Mouse (Mus musculus): ENCODE results near the gene Mtmr14. TPM values are rescaled to one million over a fixed set of nuclear protein-coding genes. Genes with fewer than 3 reads are reported as not detected.

The Mtmr14 gene
- polyA plus RNA-seq, 1 experiment: 26.3 TPM

DNA sequence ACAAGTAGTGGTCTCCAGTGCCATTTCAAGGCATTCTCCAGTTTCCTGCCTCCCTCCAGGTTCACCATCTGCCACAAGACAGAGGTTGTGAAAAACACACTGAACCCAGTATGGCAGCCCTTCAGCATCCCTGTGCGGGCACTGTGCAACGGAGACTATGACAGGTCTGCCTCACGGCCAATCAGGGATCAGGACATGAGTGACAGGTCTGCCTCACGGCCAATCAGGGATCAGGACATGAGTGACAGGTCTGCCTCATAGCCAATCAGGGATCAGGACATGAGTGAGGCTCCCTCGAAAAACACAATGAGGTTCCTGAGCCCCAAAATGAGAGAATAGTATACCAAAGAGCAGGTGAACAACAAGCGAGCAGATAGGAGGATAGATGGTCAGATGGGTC is 52.7 kb downstream of the Mtmr14 start:
- Histone ChIP-seq H3K4me1 (ENCODE audit: control insufficient read depth, insufficient read depth, insufficient read length, low read length) (no peaks in the 10 kb centered on the region), H3K4me3 (ENCODE audit: insufficient read depth, low read depth, low read length) (no peak overlapping the region), H3K27ac (replicated peaks; ENCODE audit: low read depth, low read length) (no peak overlapping the region)

DNA sequence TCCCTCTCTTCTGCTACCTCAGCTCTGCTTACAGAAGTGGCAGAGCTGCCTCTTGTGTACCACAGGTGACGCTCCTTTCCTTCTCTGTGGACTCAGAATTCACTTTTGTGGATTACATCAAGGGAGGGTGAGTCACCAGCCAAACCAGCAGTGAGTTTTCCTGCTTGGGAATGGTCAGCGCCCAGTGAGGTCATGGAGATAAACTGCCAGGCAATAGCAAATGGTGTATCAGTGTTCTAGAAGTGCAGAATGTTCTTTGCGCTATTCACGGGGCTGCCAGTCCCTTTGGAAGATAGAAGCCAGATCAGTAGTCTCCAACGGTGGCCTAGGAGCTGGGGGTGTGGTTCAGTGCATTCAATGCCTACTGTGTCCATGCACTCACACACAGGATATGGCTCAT is 55.3 kb downstream of the Mtmr14 start:
- Histone ChIP-seq H3K4me1 (ENCODE audit: control insufficient read depth, insufficient read depth, insufficient read length, low read length) (no peaks in the 10 kb centered on the region), H3K27ac (replicated peaks; ENCODE audit: low read depth, low read length) (no peak overlapping the region), H3K4me3 (ENCODE audit: insufficient read depth, low read depth, low read length) (no peak overlapping the region)

GRCm38 (mm10) chr6:113296046-113296445 is 58.4 kb downstream of the Mtmr14 start:
- H3K4me3 ChIP-seq (ENCODE audit: insufficient read depth, low read depth, low read length): no peak overlapping the region
- no peaks in the 10 kb centered on the region for H3K4me1 ChIP-seq (ENCODE audit: control insufficient read depth, insufficient read depth, insufficient read length, low read length)
- no peak overlapping the region for H3K27ac ChIP-seq (replicated peaks; ENCODE audit: low read depth, low read length)

DNA sequence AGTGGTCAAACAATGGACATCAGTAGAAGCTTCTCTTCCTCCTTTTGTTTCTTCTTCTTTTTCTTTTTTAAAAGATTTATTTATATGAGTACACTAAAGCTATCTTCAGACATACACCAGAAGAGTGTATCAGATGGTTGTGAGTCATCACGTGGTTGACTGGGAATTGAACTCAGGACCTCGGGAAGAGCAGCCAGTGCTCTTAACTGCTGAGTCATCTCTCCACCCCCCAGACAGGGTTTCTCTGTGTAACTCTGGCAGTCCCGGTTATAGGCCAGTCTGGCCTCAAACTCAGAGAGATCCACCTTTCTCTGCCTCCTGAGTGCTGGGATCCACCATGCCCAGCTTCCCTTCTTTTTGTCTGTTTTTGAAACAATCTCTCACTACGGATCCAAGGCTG is 59.0 kb downstream of the Mtmr14 start:
- Histone ChIP-seq H3K4me3 (ENCODE audit: insufficient read depth, low read depth, low read length) (no peak overlapping the region), H3K4me1 (ENCODE audit: control insufficient read depth, insufficient read depth, insufficient read length, low read length) (no peaks in the 10 kb centered on the region), H3K27ac (replicated peaks; ENCODE audit: low read depth, low read length) (no peak overlapping the region)

DNA sequence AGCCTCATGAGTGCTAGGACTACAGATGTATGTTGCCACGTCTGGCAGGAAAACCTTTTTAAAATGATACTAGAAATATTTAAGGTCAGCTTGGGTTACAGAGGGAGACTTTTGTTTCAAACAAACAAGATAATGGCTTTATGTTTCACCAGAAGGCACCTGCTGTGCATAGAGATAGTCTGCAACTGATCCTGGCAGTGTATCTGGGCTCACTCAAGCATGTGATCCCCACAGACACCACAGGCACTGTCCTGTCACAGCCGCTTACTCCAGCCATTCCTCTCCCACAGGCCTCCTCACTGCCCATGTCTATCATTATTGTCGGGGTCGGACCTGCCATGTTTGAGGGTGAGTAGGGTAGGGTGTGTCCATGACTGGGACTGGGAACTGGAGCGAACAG is 63.7 kb downstream of the Mtmr14 start:
- Histone ChIP-seq H3K4me1 (ENCODE audit: control insufficient read depth, insufficient read depth, insufficient read length, low read length) (no peaks in the 10 kb centered on the region), H3K27ac (replicated peaks; ENCODE audit: low read depth, low read length) (no peak overlapping the region), H3K4me3 (ENCODE audit: insufficient read depth, low read depth, low read length) (no peak overlapping the region)

DNA sequence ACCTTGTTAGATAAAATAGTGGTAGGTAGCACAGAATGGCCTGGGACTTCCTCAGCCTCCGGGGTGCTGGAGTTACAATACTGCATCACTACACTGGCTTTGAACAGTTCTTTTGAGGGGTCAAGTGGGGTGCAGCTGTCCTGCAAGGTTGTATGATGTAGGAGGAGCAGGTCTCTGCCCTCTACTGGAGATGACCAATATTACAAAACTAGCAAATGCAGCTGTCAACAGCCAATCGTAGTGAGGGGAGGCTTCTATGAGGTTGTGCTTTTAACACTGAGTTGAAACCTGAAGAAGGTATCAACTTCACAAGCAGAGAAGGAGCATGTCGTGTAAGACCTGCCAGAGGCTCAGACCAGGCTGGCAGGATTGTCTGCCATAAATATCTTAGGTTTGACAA is 64.6 kb downstream of the Mtmr14 start:
- no peak overlapping the region for H3K27ac ChIP-seq (replicated peaks; ENCODE audit: low read depth, low read length)
- H3K4me3 ChIP-seq (ENCODE audit: insufficient read depth, low read depth, low read length): no peak overlapping the region
- no peaks in the 10 kb centered on the region for H3K4me1 ChIP-seq (ENCODE audit: control insufficient read depth, insufficient read depth, insufficient read length, low read length)

- Histone ChIP-seq H3K4me1 (ENCODE audit: control insufficient read depth, insufficient read depth, insufficient read length, low read length) (peaks cover 4% of the 10 kb centered on the region; the same call in 1 of the 2 replicates), H3K4me3 (ENCODE audit: insufficient read depth, low read depth, low read length) (peak overlapping the region; percentile 96), H3K27ac (replicated peaks; ENCODE audit: low read depth, low read length) (peak overlapping the region; percentile 100)
Measured at GRCm38 (mm10) chr6:113306322-113306985, 68.8 kb downstream of the Mtmr14 start.

GRCm38 (mm10) chr6:113306986-113307349 is 69.3 kb downstream of the Mtmr14 start, which contains the start of gene Brpf1:
Gene Brpf1, plus strand, starts transcription at chr6:113307137.
- peaks cover 4% of the 10 kb centered on the region; the same call in 1 of the 2 replicates for H3K4me1 ChIP-seq (ENCODE audit: control insufficient read depth, insufficient read depth, insufficient read length, low read length)
- peak within 1 kb of the TSS; percentile 96 for H3K4me3 ChIP-seq (ENCODE audit: insufficient read depth, low read depth, low read length)
- H3K27ac ChIP-seq (replicated peaks; ENCODE audit: low read depth, low read length): peak within 1 kb of the TSS; percentile 100

DNA sequence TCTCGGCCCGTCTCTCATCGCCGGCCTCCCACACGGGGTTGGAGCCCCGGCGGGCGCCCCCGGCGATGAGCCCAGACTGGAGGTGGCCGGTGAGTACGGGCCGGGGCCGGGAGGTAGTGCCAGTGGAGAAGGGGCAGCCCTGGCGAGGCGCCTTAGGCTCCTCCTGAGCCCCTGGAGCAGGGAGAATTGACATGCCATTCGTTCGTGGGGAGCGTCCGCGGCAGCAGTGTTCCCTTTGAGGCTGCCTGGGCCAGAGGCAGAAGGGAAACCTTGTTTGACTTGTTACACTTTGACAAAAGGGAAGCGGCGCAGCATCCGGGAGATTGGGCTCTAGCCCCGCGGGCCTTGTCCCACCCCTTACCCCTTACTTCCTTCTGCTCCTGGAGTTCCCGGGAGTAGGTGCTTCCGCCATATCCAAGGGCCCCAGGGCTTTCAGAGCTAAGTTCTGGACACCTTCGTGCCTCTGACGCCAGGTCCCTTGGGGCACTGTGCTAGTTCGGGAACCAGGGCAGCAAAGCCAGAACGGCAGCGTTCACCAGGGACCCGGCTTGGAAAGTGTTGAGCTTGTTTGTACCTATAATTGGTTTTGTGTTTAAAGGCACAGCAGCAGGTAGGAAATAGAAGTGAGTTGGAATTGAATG is 70.0 kb downstream of the Mtmr14 start:
- Histone ChIP-seq H3K27ac (replicated peaks; ENCODE audit: low read depth, low read length) (peak overlapping the region; percentile 100), H3K4me3 (ENCODE audit: insufficient read depth, low read depth, low read length) (peak overlapping the region; percentile 96), H3K4me1 (ENCODE audit: control insufficient read depth, insufficient read depth, insufficient read length, low read length) (peaks cover 4% of the 10 kb centered on the region; the same call in 1 of the 2 replicates)

DNA sequence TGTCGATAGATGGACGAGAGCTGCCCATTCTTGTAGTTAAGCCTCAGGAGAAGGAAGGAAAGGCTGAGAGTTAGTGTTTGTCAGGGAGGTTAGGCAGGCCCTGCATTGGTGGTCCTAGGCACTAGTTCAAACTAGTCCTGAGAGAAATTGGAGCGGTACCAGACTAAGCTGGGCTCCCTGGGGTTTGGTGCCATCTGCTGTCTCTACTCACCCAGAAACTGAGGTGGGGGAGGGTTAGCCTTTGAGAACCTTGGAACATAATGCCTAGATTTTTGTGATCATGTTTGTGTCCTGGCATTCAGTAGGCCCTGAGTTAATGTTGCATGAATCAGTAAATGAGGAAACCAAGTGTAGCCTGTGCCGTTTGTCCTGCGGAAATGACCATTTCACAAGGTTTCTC is 70.5 kb downstream of the Mtmr14 start:
- peaks cover 4% of the 10 kb centered on the region; the same call in 1 of the 2 replicates for H3K4me1 ChIP-seq (ENCODE audit: control insufficient read depth, insufficient read depth, insufficient read length, low read length)
- H3K4me3 ChIP-seq (ENCODE audit: insufficient read depth, low read depth, low read length): peak overlapping the region; percentile 96
- peak overlapping the region; percentile 100 for H3K27ac ChIP-seq (replicated peaks; ENCODE audit: low read depth, low read length)

DNA sequence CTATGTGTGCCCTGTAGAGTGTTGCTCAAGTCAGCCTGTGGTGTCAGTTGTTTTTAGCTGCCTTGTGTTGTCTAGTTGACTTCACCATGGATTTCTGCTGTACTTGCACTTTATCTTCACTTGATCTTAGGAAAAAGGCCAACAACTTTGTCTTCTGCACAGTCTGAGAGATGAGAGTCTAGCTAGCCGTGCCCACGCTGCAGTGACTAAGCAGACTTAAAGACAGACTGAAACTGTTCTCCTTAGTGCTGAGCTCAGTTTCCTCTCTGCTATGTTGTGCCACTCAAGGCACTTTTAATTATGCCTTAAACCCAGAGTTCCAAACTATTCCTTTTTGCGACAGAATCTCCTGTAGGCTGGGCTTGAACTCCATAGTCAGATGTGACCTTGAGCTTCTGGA is 78.3 kb downstream of the Mtmr14 start:
- H3K27ac ChIP-seq (replicated peaks; ENCODE audit: low read depth, low read length): no peak overlapping the region

DNA sequence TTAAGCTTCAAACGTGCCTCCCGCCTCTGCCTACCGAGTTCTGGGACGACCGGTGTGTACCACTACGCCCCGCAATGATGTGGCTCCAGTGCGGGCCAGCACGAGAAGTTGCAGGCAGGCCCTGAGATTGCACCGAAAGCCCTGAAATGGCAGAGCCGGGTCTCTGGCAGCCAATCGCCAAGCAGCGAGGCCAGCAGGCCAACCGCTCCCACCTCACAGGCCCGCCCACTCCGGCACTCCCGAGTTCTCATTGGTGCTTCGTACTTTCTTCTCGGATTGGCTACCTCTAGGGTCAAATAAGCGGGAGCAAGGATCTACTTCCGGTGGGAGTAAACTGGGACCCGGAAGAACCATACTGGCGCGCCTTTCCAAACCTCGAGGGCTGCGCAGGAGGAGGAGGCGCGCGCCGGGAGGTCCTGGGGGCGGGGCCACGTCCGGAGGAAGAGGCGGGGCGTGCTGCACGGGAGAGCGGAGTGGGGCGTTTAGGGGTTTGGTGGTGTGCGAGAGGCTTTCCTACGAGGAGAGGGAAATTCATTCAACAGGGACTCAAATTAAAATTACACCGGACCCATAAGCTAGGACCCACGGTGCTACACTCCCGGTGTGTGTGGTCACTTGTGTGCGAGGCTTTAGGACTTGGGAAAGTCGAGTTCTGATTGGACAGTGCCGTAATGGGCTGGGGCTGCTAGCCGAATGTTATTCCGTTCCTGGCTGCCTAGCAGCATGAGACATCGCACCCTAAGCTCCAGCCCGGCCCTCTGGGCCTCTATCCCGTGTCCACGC is 89.1 kb downstream of the Mtmr14 start, which contains the start of gene Ogg1:
TSS of gene Ogg1 (plus strand) at position 440 of the 783 bp plus-strand sequence.
- H3K4me3 ChIP-seq (ENCODE audit: insufficient read depth, low read depth, low read length): peak within 1 kb of the TSS; percentile 72
- H3K27ac ChIP-seq (replicated peaks; ENCODE audit: low read depth, low read length): peak within 1 kb of the TSS; percentile 42
- no peaks in the 10 kb centered on the region for H3K4me1 ChIP-seq (ENCODE audit: control insufficient read depth, insufficient read depth, insufficient read length, low read length)

More for the DNA sequence above, 78.3 kb downstream of the Mtmr14 start:
- H3K4me3 ChIP-seq (ENCODE audit: insufficient read depth, low read depth, low read length): no peak overlapping the region
- no peaks in the 10 kb centered on the region for H3K4me1 ChIP-seq (ENCODE audit: control insufficient read depth, insufficient read depth, insufficient read length, low read length)

DNA sequence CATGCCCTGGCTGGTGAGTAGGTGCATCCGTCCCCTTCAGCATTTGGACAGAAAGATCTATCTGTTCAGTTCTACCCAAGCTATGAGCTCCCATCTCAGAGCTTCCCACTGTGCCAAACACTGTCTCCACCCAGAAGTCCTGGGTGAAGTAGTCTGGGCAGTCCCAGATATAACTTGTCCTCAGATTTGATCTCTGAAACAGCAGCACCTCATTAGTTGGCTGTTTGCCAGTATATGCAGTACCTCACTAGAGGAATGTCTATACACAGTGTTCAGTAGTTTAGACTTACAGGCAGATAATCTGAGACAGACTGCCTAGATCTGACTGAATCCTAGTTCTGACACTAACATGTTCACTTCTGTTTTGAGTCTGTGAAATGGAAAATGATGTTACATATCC is 91.8 kb downstream of the Mtmr14 start:
- 0 out of 2 replicates have a peak, but pooled peaks cover 2% of the 10 kb centered on the region for H3K4me1 ChIP-seq (ENCODE audit: control insufficient read depth, insufficient read depth, insufficient read length, low read length)
- no peak overlapping the region for H3K27ac ChIP-seq (replicated peaks; ENCODE audit: low read depth, low read length)
- no peak overlapping the region for H3K4me3 ChIP-seq (ENCODE audit: insufficient read depth, low read depth, low read length)

DNA sequence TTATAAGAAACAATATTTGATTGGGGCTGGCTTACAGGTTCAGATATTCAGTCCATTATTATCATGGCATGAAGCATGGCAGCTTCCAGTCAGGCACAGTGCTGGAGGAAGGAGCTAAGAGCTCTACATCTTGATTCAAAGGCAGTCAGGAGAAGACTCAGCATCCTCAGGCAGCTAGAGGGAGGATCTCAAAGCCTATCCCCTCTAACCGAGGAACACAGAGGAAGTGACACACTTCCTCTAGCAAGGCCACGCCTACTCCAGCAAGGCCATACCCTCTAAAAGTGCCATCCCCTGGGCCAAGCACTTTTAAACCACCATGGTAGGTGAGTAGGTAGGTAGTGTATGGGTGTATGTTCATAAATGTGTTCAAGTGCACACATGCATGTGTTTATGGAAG is 92.9 kb downstream of the Mtmr14 start:
- H3K4me3 ChIP-seq (ENCODE audit: insufficient read depth, low read depth, low read length): no peak overlapping the region
- H3K4me1 ChIP-seq (ENCODE audit: control insufficient read depth, insufficient read depth, insufficient read length, low read length): 0 out of 2 replicates have a peak, but pooled peaks cover 2% of the 10 kb centered on the region
- no peak overlapping the region for H3K27ac ChIP-seq (replicated peaks; ENCODE audit: low read depth, low read length)
